Mouse (Mus musculus): ENCODE measurements at regions not wholly inside any gene's neighbourhood (a gene's known extent, or its start where the extent isn't known, plus 50 kb on each side); places are given as distances from the start of the nearest gene placed in this dataset.

- H3K27ac ChIP-seq (replicated peaks; ENCODE audit: low read depth, low read length) = no peak overlapping the region
- H3K9ac ChIP-seq (replicated peaks; ENCODE audit: low read length) = no peak overlapping the region
- H3K4me3 ChIP-seq (ENCODE audit: low read depth, low read length) = no peak overlapping the region
- DNase-seq (ENCODE audit: low spot score) (no peak), ATAC-seq (replicated peaks; ENCODE audit: insufficient number of reproducible peaks, low FRiP score, low TSS enrichment, low read depth) (no peak)
- H3K4me2 ChIP-seq (ENCODE audit: low read depth, low read length) = no peak overlapping the region
- no peaks in the 10 kb centered on the region for H3K36me3 ChIP-seq (replicated peaks; ENCODE audit: control insufficient read depth, insufficient read depth, low read depth, low read length)
- peaks cover 6% of the 10 kb centered on the region; the same call in 1 of the 2 replicates for H3K4me1 ChIP-seq (ENCODE audit: control insufficient read depth, insufficient read depth, low read length)
- no peaks in the 10 kb centered on the region for H3K9me3 ChIP-seq (replicated peaks; ENCODE audit: control insufficient read depth, low read length)
- no peaks in the 10 kb centered on the region for H3K27me3 ChIP-seq (ENCODE audit: control insufficient read depth, insufficient read depth, low read length)
- WGBS = 81% methylated on average over 4 of the region's 4 CpGs
Observed at GRCm38 (mm10) chr10:84024294-84024693, 301.6 kb downstream of the 1500009L16Rik start.

- Histone ChIP-seq H3K4me2 (ENCODE audit: low read depth, low read length) (no peak overlapping the region), H3K4me3 (ENCODE audit: low read depth, low read length) (no peak overlapping the region), H3K27me3 (ENCODE audit: control insufficient read depth, insufficient read depth, low read length) (no peaks in the 10 kb centered on the region), H3K9ac (replicated peaks; ENCODE audit: low read length) (no peak overlapping the region), H3K9me3 (replicated peaks; ENCODE audit: control insufficient read depth, low read length) (no peaks in the 10 kb centered on the region), H3K27ac (replicated peaks; ENCODE audit: low read depth, low read length) (no peak overlapping the region), H3K4me1 (ENCODE audit: control insufficient read depth, insufficient read depth, low read length) (peaks cover 6% of the 10 kb centered on the region; the same call in 1 of the 2 replicates), H3K36me3 (replicated peaks; ENCODE audit: control insufficient read depth, insufficient read depth, low read depth, low read length) (no peaks in the 10 kb centered on the region)
- DNase-seq (ENCODE audit: low spot score) (no peak), ATAC-seq (replicated peaks; ENCODE audit: insufficient number of reproducible peaks, low FRiP score, low TSS enrichment, low read depth) (no peak)
- WGBS = 64% methylated on average over 8 of the region's 8 CpGs
Observed at GRCm38 (mm10) chr10:84024901-84025300, 302.2 kb downstream of the 1500009L16Rik start.

- Histone ChIP-seq H3K36me3 (replicated peaks; ENCODE audit: control insufficient read depth, insufficient read depth, low read depth, low read length) (no peaks in the 10 kb centered on the region), H3K27ac (replicated peaks; ENCODE audit: low read depth, low read length) (no peak overlapping the region), H3K4me3 (ENCODE audit: low read depth, low read length) (no peak overlapping the region), H3K4me2 (ENCODE audit: low read depth, low read length) (no peak overlapping the region), H3K4me1 (ENCODE audit: control insufficient read depth, insufficient read depth, low read length) (no peaks in the 10 kb centered on the region), H3K9me3 (replicated peaks; ENCODE audit: control insufficient read depth, low read length) (no peaks in the 10 kb centered on the region), H3K27me3 (ENCODE audit: control insufficient read depth, insufficient read depth, low read length) (no peaks in the 10 kb centered on the region), H3K9ac (replicated peaks; ENCODE audit: low read length) (no peak overlapping the region)
- 52% methylated on average over 4 of the region's 4 CpGs for WGBS
- DNase-seq (ENCODE audit: low spot score) (no peak), ATAC-seq (replicated peaks; ENCODE audit: insufficient number of reproducible peaks, low FRiP score, low TSS enrichment, low read depth) (no peak)
Observed at GRCm38 (mm10) chr10:84026798-84027197, 304.1 kb downstream of the 1500009L16Rik start.

GRCm38 (mm10) chr10:84036131-84036877 lies 313.6 kb downstream of the 1500009L16Rik start:
- 70% methylated on average over 11 of the region's 11 CpGs for WGBS

DNA sequence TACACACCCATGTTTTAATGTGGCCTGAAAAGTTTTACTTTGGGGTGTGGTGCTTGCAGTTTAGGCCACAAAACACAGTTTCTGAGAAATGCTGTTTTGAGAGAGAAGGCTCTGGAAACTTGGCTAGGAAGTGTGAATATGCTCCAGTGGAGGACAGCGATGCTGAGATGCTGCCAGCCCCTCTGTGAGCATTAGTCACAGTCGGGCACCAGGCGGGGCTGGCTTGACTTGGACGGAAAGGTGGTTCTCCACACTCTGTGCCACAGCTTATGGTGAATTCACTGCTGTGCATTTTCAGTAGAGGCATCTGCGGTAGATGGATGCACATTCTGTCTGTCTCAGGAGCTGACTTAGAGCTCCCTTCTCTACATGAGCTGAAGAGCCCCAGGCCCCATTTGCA lies 326.0 kb downstream of the 1500009L16Rik start:
- ATAC-seq (replicated peaks; ENCODE audit: insufficient number of reproducible peaks, low FRiP score, low TSS enrichment, low read depth) (no peak), DNase-seq (ENCODE audit: low spot score) (no peak)
- H3K9me3 ChIP-seq (replicated peaks; ENCODE audit: control insufficient read depth, low read length) = no peaks in the 10 kb centered on the region
- no peak overlapping the region for H3K4me2 ChIP-seq (ENCODE audit: low read depth, low read length)
- 72% methylated on average over 5 of the region's 5 CpGs for WGBS
- no peaks in the 10 kb centered on the region for H3K27me3 ChIP-seq (ENCODE audit: control insufficient read depth, insufficient read depth, low read length)
- no peak overlapping the region for H3K4me3 ChIP-seq (ENCODE audit: low read depth, low read length)
- H3K9ac ChIP-seq (replicated peaks; ENCODE audit: low read length) = no peak overlapping the region
- no peaks in the 10 kb centered on the region for H3K36me3 ChIP-seq (replicated peaks; ENCODE audit: control insufficient read depth, insufficient read depth, low read depth, low read length)
- H3K4me1 ChIP-seq (ENCODE audit: control insufficient read depth, insufficient read depth, low read length) = no peaks in the 10 kb centered on the region
- H3K27ac ChIP-seq (replicated peaks; ENCODE audit: low read depth, low read length) = no peak overlapping the region

More at GRCm38 (mm10) chr10:84036131-84036877, 313.6 kb downstream of the 1500009L16Rik start:
- no peaks in the 10 kb centered on the region for H3K36me3 ChIP-seq (replicated peaks; ENCODE audit: control insufficient read depth, insufficient read depth, low read depth, low read length)
- peak; percentile 16 for DNase-seq (ENCODE audit: low spot score)
- H3K4me3 ChIP-seq (ENCODE audit: low read depth, low read length) = no peak overlapping the region
- no peak overlapping the region for H3K9ac ChIP-seq (replicated peaks; ENCODE audit: low read length)
- H3K27me3 ChIP-seq (ENCODE audit: control insufficient read depth, insufficient read depth, low read length) = no peaks in the 10 kb centered on the region
- ATAC-seq (replicated peaks; ENCODE audit: insufficient number of reproducible peaks, low FRiP score, low TSS enrichment, low read depth) = no peak
- H3K9me3 ChIP-seq (replicated peaks; ENCODE audit: control insufficient read depth, low read length) = no peaks in the 10 kb centered on the region
- H3K4me2 ChIP-seq (ENCODE audit: low read depth, low read length) = no peak overlapping the region
- H3K27ac ChIP-seq (replicated peaks; ENCODE audit: low read depth, low read length) = no peak overlapping the region
- H3K4me1 ChIP-seq (ENCODE audit: control insufficient read depth, insufficient read depth, low read length) = no peaks in the 10 kb centered on the region

DNA sequence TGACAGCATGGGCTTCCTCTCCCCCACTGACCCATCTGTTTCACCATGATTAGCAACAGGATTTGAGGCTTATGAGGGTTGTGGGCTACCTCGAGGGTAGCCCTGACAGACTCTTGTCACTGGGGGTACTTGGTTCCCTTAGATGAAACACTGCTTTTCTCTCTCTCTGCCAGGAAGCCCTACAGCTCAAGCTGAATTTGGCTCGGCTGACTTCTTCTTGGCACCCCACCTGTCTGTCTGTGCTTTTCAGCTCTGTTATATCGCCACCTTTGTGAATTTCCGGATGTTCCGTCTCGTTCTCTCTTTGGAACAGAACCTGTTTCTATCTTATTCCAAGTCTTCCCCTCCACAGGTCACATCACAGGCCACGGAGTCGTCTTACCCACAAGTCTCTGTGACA lies 330.0 kb downstream of the 1500009L16Rik start:
- no peak overlapping the region for H3K4me2 ChIP-seq (ENCODE audit: low read depth, low read length)
- H3K27me3 ChIP-seq (ENCODE audit: control insufficient read depth, insufficient read depth, low read length) = no peaks in the 10 kb centered on the region
- no peak for DNase-seq (ENCODE audit: low spot score)
- no peak overlapping the region for H3K4me3 ChIP-seq (ENCODE audit: low read depth, low read length)
- ATAC-seq (replicated peaks; ENCODE audit: insufficient number of reproducible peaks, low FRiP score, low TSS enrichment, low read depth) = no peak
- no peaks in the 10 kb centered on the region for H3K9me3 ChIP-seq (replicated peaks; ENCODE audit: control insufficient read depth, low read length)
- 87% methylated on average over 8 of the region's 8 CpGs for WGBS
- H3K36me3 ChIP-seq (replicated peaks; ENCODE audit: control insufficient read depth, insufficient read depth, low read depth, low read length) = no peaks in the 10 kb centered on the region
- no peaks in the 10 kb centered on the region; the same call in 1 of the 2 replicates for H3K4me1 ChIP-seq (ENCODE audit: control insufficient read depth, insufficient read depth, low read length)
- no peak overlapping the region for H3K27ac ChIP-seq (replicated peaks; ENCODE audit: low read depth, low read length)
- H3K9ac ChIP-seq (replicated peaks; ENCODE audit: low read length) = no peak overlapping the region

DNA sequence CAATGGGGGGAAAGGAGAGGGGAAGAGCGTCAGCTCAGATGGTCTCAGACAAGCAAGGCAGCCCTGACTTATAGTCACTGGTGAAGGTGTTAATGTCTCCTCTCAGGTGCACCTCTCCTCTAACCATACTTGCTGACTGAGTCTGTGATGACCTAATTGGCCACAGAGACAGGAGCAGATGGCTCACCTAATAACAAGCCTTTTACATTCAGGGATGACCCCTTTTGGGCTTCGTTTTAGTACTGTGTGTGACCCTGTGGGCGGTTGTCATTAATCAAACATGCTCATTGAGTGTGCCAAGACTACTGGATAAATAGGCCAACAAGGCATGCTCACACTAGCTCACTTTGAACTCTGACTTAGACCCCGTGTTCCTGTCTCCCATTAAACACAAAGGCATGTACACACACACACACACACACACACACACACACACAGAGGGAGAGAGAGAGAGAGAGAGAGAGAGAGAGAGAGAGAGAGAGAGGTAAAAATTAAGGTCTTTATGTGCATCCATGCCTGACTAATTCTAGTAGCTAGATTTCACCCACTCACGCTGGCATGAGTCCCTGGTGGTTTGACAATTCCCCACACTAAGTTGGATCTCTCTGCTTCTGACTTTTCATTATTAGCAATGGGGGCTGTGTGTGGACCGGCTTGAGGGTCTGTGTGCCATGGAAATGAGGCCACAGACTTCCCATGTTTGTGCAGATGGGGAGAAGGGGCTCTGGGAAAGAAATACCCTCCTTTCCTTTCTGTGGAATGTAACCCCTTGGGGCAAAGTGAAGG lies 332.1 kb downstream of the 1500009L16Rik start:
- ATAC-seq (replicated peaks; ENCODE audit: insufficient number of reproducible peaks, low FRiP score, low TSS enrichment, low read depth) = no peak
- Histone ChIP-seq H3K4me2 (ENCODE audit: low read depth, low read length) (no peak overlapping the region), H3K4me1 (ENCODE audit: control insufficient read depth, insufficient read depth, low read length) (no peaks in the 10 kb centered on the region; the same call in 1 of the 2 replicates), H3K36me3 (replicated peaks; ENCODE audit: control insufficient read depth, insufficient read depth, low read depth, low read length) (no peaks in the 10 kb centered on the region), H3K4me3 (ENCODE audit: low read depth, low read length) (no peak overlapping the region), H3K9me3 (replicated peaks; ENCODE audit: control insufficient read depth, low read length) (no peaks in the 10 kb centered on the region), H3K27me3 (ENCODE audit: control insufficient read depth, insufficient read depth, low read length) (no peaks in the 10 kb centered on the region), H3K9ac (replicated peaks; ENCODE audit: low read length) (no peak overlapping the region), H3K27ac (replicated peaks; ENCODE audit: low read depth, low read length) (no peak overlapping the region)
- 71% methylated on average over 6 of the region's 6 CpGs for WGBS
- no peak for DNase-seq (ENCODE audit: low spot score)

All from embryonic facial prominence, embryonic 11.5 days (tissue).